Mouse (Mus musculus) ES-Bruce4 (cell line): Measurements from ENCODE around the gene Lrp4.

Experiments used
- CTCF ChIP-seq: IDR thresholded peaks from one replicate; pipeline ENCODE4 v1.8.1; 2011; ENCODE audit warnings: low read depth, low read length
- POLR2A ChIP-seq: IDR thresholded peaks from one replicate; pipeline ENCODE4 v1.8.1; 2011; ENCODE audit warnings: low read length; ENCODE audit not compliant: insufficient read depth

GRCm38 (mm10) chr2:91411473-91411872, 45.8 kb upstream of the Lrp4 start:
- TF ChIP-seq POLR2A (no peak), CTCF (no peak)
